Mouse (Mus musculus) common myeloid progenitor, adult 5-6 weeks (primary cell): ENCODE data around the gene Coro1b. TPM values are rescaled to one million over a fixed set of nuclear protein-coding genes. Genes with fewer than 3 reads are reported as not detected.

Experiments used
- ATAC-seq: replicated peaks from 2 replicates; pipeline ENCODE4 v1.8.0; 2016; ENCODE audit warnings: low read depth, mild to moderate bottlenecking, moderate TSS enrichment, inconsistent platforms; ENCODE audit not compliant: poor library complexity, severe bottlenecking
- total RNA-seq: library from RNA; stranded (forward); fragments of 200-1000, 187-1606 nt; gene quantifications from 2 replicates; pipeline ENCODE4 v1.2.3, GENCODE M21; 2017

Gene Coro1b
- total RNA-seq, 1 experiment from 2014 or later = 90.1 TPM

- peak; percentile 55 for ATAC-seq
Measured at GRCm38 (mm10) chr19:4181892-4182291, 33.5 kb downstream of the Coro1b start.

DNA sequence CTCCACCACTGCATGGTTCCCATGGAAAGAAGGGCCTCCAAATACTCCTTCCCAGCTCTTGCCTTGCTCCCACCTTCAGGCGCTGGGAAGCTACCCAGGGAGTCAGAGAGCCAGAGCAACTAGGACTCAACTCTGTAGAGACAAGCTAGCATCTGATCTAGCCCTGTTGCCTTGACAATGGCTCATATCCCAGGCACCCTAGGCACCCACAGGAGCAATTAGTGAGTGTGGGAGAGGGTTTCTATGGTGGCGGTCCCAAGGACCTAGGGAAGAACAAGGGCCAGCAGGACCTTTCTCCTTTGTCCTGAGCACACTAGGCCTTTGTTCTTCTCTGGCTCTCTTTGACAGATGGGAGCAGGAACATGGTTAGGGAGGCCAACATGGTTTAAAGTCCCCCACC is 35.3 kb downstream of the Coro1b start:
- ATAC-seq = no peak

DNA sequence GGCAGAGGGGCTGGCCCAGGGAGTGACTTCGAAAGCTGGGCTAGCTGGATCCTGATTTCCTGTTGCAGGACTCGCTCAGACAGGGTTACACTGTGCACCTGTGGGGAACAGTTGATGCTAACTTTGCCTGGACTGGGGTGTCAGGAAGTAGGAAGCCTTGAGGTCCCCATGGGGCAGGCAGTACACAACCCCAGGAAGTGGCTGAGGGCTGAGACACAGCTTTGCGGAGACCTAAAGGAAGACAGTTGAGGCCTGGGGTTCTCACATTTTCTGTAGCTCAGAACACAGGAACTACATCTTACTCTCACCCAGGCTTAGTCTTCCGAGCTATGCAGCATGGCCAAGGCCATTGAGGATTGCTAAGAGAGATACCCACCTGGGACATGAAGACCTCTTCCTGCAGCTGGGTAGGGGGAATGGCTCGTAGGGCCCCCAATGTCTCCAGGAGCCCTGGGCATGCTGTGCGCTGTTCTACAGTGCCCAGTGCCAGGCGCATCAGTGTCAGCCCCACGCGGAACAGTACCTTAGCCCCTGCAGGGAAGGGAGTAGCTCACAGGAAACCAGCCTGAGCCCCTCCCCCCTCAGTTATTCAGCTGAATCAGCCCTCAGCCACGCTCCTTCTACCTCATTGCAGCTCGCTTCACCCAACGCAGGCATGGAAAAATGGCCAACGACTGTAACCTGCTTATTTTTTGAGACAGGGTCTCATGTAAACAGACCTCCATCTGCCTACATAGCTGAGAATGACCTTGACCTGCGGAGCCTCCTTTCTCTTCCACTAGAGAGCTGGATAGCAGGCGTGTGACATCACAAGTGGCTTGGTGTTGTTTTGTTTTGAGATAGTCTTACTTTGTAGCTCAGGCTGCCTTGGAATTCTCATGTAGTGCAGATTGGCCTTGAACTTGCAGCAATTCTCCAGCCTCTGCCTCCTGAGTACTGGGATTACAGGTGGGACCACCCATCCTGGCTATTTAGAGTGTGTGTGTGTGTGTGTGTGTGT is 36.9 kb downstream of the Coro1b start:
- peak; percentile 77 for ATAC-seq

DNA sequence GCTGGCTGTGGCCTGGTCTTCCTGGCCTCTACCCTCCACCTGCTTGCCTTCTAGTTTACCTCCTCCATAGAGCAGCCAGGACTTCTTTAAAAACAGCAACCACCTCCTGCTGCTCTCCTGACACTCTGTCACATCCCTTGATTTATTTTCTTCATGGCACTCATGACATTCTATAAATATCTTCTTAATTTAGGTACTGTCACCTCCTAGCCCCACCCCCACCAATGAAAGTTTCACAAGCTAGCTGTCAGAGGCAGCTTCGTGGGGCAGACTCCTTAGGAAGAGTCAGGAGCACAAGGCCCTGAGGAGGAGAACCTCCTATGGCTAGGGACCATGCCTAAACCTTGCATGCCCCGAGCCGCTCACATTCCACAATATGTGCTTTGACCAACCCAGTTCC is 38.9 kb downstream of the Coro1b start:
- no peak for ATAC-seq

- ATAC-seq = no peak
Measured at GRCm38 (mm10) chr19:4189051-4189620, 40.7 kb downstream of the Coro1b start.

GRCm38 (mm10) chr19:4190831-4191334 is 42.5 kb downstream of the Coro1b start, which contains the start of gene Tbc1d10c:
Tbc1d10c (minus strand) TSS chr19:4191284.
- peak; percentile 48 for ATAC-seq

GRCm38 (mm10) chr19:4191528-4192250 is 43.3 kb downstream of the Coro1b start, which contains the start of gene Ppp1ca:
Ppp1ca (plus strand) TSS chr19:4192065.
- ATAC-seq = peak; percentile 81

- no peak for ATAC-seq
Measured at GRCm38 (mm10) chr19:4192251-4192985, 44.0 kb downstream of the Coro1b start.

DNA sequence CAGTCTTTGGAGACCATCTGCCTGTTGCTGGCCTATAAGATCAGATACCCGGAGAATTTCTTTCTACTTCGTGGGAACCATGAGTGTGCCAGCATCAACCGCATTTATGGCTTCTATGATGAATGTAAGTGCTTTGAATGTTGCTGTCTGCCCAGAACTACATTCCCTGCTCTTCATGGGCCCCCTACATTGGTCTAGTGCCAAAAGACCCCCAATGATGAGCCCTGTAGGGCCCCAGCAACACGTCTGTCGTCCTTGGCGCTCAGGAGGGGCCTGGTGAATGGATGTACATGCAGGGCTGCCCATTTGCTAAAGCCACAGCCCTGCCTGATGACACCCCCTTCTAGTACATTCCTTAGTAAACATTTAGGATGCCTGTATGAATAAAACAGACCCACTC is 44.7 kb downstream of the Coro1b start:
- no peak for ATAC-seq

GRCm38 (mm10) chr19:4194021-4194724 is 45.8 kb downstream of the Coro1b start:
- ATAC-seq = peak; percentile 42

DNA sequence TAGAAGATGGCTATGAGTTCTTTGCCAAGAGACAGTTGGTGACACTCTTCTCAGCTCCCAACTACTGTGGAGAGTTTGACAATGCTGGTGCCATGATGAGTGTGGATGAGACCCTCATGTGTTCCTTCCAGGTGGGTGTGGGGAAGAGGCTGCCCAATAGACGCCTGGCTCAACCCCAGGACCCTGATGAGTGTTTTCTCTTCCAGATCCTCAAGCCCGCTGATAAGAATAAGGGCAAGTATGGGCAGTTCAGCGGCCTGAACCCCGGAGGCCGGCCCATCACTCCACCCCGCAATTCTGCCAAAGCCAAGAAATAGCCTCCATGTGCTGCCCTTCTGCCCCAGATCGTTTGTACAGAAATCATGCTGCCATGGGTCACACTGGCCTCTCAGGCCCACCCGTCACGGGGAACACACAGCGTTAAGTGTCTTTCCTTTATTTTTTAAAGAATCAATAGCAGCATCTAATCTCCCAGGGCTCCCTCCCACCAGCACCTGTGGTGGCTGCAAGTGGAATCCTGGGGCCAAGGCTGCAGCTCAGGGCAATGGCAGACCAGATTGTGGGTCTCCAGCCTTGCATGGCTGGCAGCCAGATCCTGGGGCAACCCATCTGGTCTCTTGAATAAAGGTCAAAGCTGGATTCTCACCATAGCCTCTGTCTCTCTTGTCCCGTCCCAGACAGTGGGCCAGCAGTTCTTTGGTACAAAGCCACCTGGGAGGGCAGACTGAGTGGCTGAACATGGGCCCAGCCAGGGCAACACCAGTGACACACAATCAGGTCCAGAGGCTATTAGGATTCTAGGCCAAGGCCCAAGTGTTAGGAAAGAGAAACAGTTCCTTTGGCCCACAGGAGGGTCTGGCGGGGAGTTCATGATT is 46.6 kb downstream of the Coro1b start:
- ATAC-seq = no peak

DNA sequence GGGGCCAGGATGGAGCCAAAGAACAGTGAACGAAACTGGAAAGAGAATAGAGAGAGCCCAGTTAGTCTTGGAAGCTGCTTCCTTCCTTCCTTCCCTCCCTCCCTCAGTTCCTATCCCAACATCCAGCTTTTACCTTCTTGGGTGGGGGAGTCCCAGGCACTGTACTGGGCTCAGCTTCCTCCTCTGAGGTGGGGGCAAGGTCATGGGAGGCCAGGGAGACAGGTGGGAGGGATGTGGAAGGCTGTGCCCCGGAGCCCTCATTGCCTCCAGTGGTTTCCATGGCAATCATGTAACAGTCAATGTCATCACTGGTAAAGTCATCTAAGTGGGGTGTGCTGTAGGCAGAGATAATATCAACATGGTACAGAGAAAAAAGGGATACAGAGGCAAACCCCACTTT is 47.6 kb downstream of the Coro1b start:
- ATAC-seq = no peak

DNA sequence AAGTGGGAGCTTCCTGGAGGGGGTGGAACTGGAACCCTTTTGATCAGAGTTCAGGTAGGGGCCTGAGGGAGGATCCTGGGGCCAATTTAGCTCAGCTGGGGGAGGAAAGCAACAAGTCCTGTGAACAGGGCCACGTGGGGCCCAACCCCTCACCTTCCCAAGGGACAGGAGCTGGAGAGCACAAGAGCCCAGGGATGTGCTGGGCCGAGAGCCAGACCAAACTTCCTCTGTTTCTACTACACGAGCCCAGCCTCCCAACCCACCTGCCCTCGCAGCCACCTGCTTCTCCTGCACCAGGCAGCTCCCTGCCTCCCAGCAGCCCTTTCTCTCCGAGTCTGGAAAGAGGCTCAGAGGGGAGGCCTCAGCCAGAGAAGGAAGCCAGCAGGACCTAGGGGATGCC is 48.1 kb downstream of the Coro1b start:
- ATAC-seq = no peak

- no peak for ATAC-seq
Measured at GRCm38 (mm10) chr19:4197180-4197579, 48.8 kb downstream of the Coro1b start.

DNA sequence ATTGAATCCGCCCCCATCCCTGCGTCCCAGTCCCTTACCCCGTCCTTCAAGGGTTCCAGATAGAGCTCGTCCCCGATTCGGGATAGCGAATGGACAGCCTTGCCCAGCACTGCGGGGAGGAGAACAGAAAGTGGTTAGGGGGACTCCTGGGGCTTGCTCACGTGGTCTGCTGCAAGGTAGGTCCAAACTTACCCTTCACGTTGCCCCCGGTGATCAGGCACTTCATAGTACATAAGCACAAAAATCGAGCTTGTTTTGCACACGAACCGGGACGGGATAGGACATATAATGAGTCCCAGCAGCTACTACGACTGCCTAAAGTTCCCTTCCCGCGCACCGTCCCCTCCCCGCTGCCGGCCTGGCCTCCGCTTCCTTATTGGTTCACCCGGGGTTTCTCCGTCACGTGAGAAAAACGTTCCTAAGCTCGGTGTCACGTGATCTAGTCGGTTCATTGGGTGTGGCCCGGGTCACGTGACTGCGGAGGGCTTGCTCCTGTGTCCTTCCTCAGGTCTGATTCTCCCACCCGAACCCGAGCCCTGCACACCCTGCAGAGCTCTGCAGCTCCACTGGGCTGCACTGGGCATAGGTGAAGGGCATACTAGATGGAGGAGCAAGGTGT is 53.0 kb downstream of the Coro1b start, which contains the start of gene Rad9a:
Gene Rad9a (minus strand): TSS at position 372 of the 619 bp plus-strand sequence.
- ATAC-seq = peak; percentile 82

GRCm38 (mm10) chr19:4202149-4202548 is 53.7 kb downstream of the Coro1b start:
- no peak for ATAC-seq

GRCm38 (mm10) chr19:4203148-4203547 is 54.7 kb downstream of the Coro1b start:
- ATAC-seq = no peak
